Mouse (Mus musculus): ENCODE data around the gene B3gnt9. TPM values are rescaled to one million over a fixed set of nuclear protein-coding genes. Genes with fewer than 3 reads are reported as not detected.

Gene B3gnt9
- polyA plus RNA-seq (2015; fragmentation: Nextera tagmentation; extraction: Ambion mirVana): 12.7 and 13.1 TPM in 2 replicates

DNA sequence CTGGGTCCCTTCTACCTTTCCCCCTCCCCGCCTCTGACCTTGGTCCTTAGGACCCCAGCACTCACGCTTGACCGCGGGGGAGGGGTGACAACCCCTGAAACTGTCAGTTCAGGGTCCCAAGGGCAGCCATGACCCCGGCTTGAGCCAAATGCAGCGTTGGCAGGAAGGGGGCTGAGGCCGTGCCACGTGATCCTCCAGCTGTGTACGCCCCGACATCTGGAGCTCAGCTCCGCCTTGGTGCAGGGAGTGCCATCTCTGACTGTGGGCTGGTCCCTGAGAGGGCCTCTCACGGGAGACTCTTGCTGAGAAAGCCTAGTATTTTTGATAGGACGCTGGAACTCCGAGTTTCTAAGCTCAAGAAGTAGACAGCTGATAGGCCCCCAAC is at the start of gene B3gnt9:
Gene B3gnt9, minus strand, starts transcription at position 188 of the 385 bp plus-strand sequence.
- Histone ChIP-seq H3K36me3 (ENCODE audit: control insufficient read depth, insufficient read depth) (peaks cover 25% of the 10 kb centered on the region), H3K27me3 (ENCODE audit: control insufficient read depth, insufficient read depth, low read length) (peaks cover 17% of the 10 kb centered on the region), H3K9me3 (replicated peaks; ENCODE audit: control insufficient read depth, low read length) (no peaks in the 10 kb centered on the region), H3K4me1 (ENCODE audit: control insufficient read depth, insufficient read depth, low read length) (peaks cover 31% of the 10 kb centered on the region), H3K4me3 (ENCODE audit: low read length) (peak within 1 kb of the TSS; percentile 83), H3K4me2 (ENCODE audit: low read depth, low read length) (peak within 1 kb of the TSS; percentile 99), H3K9ac (ENCODE audit: low read length) (peak within 1 kb of the TSS; percentile 87), H3K27ac (ENCODE audit: low read length) (peak within 1 kb of the TSS; percentile 83)
- peak; percentile 68 for ATAC-seq (replicated peaks; ENCODE audit: extremely low read depth, insufficient read depth, low FRiP score)
- 2% methylated on average over 14 of the region's 14 CpGs for WGBS

DNA sequence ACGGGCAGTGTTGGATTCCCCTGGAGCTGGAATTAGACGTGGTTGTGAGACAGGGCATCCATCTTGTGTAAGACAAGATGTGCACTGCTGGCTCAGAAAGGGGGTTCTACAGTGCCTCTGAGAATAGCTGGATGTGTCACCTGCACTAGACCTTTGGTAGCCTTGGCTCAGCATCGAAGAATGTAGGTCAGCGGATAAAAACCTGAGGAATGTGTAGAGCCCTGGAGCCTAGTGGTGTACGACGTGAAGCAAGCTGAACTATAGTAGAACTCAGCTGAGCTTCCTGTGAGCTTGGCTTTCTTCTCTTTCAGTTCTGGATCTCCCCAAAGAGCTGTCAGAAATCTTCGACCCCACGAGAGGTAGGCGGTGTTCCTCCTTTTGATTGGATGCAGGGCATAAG is 48.9 kb upstream of the B3gnt9 start:
- H3K4me1 ChIP-seq (ENCODE audit: control insufficient read depth, insufficient read depth, low read length): peaks cover 34% of the 10 kb centered on the region
- ATAC-seq (replicated peaks; ENCODE audit: extremely low read depth, insufficient read depth, low FRiP score): no peak
- H3K4me3 ChIP-seq (ENCODE audit: low read length): no peak overlapping the region
- H3K27ac ChIP-seq (ENCODE audit: low read length): peak overlapping the region; percentile 56
- H3K4me2 ChIP-seq (ENCODE audit: low read depth, low read length): no peak overlapping the region
- H3K36me3 ChIP-seq (ENCODE audit: control insufficient read depth, insufficient read depth): peaks cover 43% of the 10 kb centered on the region
- no peaks in the 10 kb centered on the region for H3K27me3 ChIP-seq (ENCODE audit: control insufficient read depth, insufficient read depth, low read length)
- WGBS: 57% methylated on average over 9 of the region's 9 CpGs
- no peaks in the 10 kb centered on the region for H3K9me3 ChIP-seq (replicated peaks; ENCODE audit: control insufficient read depth, low read length)
- H3K9ac ChIP-seq (ENCODE audit: low read length): no peak overlapping the region

DNA sequence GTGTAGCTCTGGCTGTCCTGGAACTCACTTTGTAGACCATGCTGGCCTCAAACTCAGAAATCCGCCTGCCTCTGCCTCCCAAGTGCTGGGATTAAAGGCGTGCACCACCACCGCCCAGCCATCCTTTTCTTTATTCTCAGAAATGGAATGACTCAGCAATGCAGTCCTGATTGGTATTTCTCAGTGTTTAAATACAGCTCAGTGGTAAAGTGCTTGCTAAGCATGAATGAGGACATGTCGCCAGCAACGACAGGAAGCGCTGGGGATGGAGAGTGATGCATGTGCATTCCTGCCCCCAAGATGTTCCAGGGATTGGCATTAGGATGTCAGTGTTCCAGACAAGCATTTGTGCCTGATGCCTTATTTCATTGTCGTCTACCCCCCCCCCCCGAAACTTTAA is 48.4 kb upstream of the B3gnt9 start:
- Histone ChIP-seq H3K4me3 (ENCODE audit: low read length) (no peak overlapping the region), H3K4me1 (ENCODE audit: control insufficient read depth, insufficient read depth, low read length) (peaks cover 39% of the 10 kb centered on the region), H3K27ac (ENCODE audit: low read length) (no peak overlapping the region), H3K27me3 (ENCODE audit: control insufficient read depth, insufficient read depth, low read length) (no peaks in the 10 kb centered on the region), H3K36me3 (ENCODE audit: control insufficient read depth, insufficient read depth) (peaks cover 40% of the 10 kb centered on the region), H3K4me2 (ENCODE audit: low read depth, low read length) (no peak overlapping the region), H3K9ac (ENCODE audit: low read length) (no peak overlapping the region), H3K9me3 (replicated peaks; ENCODE audit: control insufficient read depth, low read length) (no peaks in the 10 kb centered on the region)
- no peak for ATAC-seq (replicated peaks; ENCODE audit: extremely low read depth, insufficient read depth, low FRiP score)
- WGBS: 75% methylated on average over 8 of the region's 8 CpGs

DNA sequence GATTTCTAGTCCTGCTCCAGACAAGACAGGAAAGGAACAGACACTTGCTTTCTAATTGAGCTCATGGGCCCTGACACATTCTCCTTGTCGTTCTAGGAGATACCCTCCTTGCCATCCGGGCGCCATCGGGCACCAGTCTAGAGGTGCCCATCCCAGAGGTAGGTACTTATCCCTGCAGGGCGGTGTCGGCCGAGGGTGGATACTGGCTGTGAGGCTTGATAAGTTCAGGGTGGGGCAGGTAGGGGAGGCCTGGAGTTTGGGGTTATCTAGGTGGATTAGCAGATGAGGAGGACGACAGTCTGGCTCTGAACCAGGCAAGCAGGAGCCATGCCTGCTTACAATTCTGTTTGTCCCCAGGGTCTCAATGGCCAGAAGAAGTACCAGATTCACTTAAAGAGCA is 45.0 kb upstream of the B3gnt9 start:
- peaks cover 37% of the 10 kb centered on the region for H3K36me3 ChIP-seq (ENCODE audit: control insufficient read depth, insufficient read depth)
- ATAC-seq (replicated peaks; ENCODE audit: extremely low read depth, insufficient read depth, low FRiP score): no peak

DNA sequence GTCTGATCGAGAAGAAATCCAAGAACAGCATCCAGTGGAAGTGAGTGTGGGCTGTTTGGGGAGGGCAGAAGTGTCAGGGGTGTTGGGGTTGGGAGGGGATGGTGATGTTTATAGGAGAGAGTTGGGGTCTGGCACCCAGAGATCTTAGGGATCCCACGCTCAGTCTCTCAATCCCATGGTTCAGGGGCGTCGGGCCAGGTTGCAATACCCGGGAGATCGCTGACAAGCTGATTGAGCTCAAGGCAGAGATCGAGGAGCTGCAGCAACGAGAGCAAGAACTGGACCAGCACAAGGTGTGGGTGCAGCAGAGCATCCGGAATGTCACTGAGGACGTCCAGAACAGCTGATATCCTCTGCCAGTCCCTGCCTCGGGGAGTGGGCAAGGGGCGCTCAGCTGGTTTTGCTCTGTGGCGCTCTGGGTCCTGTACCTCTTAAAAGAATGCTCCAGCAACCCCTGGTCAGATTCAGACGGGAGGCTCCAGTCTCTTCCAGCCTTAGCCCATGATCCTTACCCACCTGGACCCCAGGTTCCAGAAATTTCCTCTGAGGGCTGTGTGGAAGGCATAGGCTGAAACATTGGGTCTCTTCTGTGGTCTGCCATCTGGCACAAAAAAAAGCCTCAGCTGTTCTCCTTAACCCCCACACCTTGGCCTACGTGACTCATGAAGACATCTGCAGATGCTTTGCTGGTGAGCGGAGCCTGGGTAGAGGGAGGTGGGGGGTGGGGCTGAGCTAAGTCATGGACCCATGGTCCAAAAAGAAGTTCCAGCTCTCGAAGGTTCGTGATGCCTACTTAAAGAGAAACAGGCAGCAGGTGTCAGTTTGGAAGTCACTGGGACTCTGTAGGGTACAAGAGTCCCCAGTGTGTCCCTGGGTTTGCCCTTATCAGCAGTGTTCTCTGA is 43.6 kb upstream of the B3gnt9 start:
- Histone ChIP-seq H3K27ac (ENCODE audit: low read length) (peak overlapping the region; percentile 79; the same call in 1 of the 2 replicates), H3K4me2 (ENCODE audit: low read depth, low read length) (peak overlapping the region; percentile 98), H3K9me3 (replicated peaks; ENCODE audit: control insufficient read depth, low read length) (no peaks in the 10 kb centered on the region), H3K36me3 (ENCODE audit: control insufficient read depth, insufficient read depth) (peaks cover 34% of the 10 kb centered on the region), H3K27me3 (ENCODE audit: control insufficient read depth, insufficient read depth, low read length) (no peaks in the 10 kb centered on the region), H3K9ac (ENCODE audit: low read length) (peak overlapping the region; percentile 92), H3K4me1 (ENCODE audit: control insufficient read depth, insufficient read depth, low read length) (peaks cover 21% of the 10 kb centered on the region), H3K4me3 (ENCODE audit: low read length) (peak overlapping the region; percentile 89)
- ATAC-seq (replicated peaks; ENCODE audit: extremely low read depth, insufficient read depth, low FRiP score): no peak
- WGBS: 45% methylated on average over 18 of the region's 18 CpGs

More for the DNA sequence above, 45.0 kb upstream of the B3gnt9 start:
- no peak overlapping the region for H3K4me2 ChIP-seq (ENCODE audit: low read depth, low read length)
- peaks cover 34% of the 10 kb centered on the region for H3K4me1 ChIP-seq (ENCODE audit: control insufficient read depth, insufficient read depth, low read length)
- 87% methylated on average over 8 of the region's 8 CpGs for whole genome bisulfite sequencing
- H3K27ac ChIP-seq (ENCODE audit: low read length): no peak overlapping the region
- H3K9ac ChIP-seq (ENCODE audit: low read length): no peak overlapping the region
- H3K4me3 ChIP-seq (ENCODE audit: low read length): no peak overlapping the region
- H3K9me3 ChIP-seq (replicated peaks; ENCODE audit: control insufficient read depth, low read length): no peaks in the 10 kb centered on the region
- H3K27me3 ChIP-seq (ENCODE audit: control insufficient read depth, insufficient read depth, low read length): no peaks in the 10 kb centered on the region

DNA sequence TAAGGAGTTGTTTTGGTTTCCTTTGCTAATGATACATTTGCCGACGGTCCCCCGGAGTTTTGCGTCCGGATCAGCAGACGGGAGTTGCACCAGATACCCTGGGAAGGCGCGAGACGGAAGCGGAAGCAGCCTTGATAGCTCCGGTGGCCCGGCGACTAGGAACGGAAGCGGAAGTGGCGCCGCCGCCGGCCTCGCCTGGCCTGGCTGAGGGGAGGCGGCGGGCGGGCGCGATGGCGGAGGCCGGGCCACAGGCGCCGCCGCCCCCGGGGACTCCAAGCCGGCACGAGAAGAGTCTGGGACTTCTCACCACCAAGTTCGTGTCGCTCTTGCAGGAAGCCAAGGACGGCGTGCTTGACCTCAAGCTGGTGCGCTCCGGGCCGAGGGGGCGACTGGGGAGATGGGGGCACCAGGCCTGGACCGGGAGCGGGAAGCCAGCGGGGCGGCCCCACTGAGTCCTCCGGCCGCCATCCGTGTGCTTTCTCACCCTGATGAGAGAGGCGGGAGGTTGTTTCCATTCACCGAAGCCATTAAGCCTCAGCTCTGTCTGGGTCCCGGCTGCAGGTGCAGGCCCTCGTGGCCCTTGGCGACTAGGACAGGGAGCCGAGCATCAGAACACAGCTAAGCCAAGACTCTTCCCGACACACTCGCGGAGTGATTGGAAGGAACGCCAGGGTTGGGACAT is 42.7 kb upstream of the B3gnt9 start, which contains the start of gene E2f4:
Gene E2f4, plus strand, starts transcription at position 153 of the 682 bp plus-strand sequence.
- Histone ChIP-seq H3K4me2 (ENCODE audit: low read depth, low read length) (peak within 1 kb of the TSS; percentile 98), H3K9me3 (replicated peaks; ENCODE audit: control insufficient read depth, low read length) (no peaks in the 10 kb centered on the region), H3K9ac (ENCODE audit: low read length) (peak within 1 kb of the TSS; percentile 92), H3K4me1 (ENCODE audit: control insufficient read depth, insufficient read depth, low read length) (peaks cover 19% of the 10 kb centered on the region), H3K4me3 (ENCODE audit: low read length) (peak within 1 kb of the TSS; percentile 89), H3K27ac (ENCODE audit: low read length) (peak within 1 kb of the TSS; percentile 79), H3K27me3 (ENCODE audit: control insufficient read depth, insufficient read depth, low read length) (no peaks in the 10 kb centered on the region), H3K36me3 (ENCODE audit: control insufficient read depth, insufficient read depth) (peaks cover 30% of the 10 kb centered on the region)
- under 1% methylated on average over 58 of the region's 58 CpGs for WGBS
- ATAC-seq (replicated peaks; ENCODE audit: extremely low read depth, insufficient read depth, low FRiP score): peak; percentile 87

DNA sequence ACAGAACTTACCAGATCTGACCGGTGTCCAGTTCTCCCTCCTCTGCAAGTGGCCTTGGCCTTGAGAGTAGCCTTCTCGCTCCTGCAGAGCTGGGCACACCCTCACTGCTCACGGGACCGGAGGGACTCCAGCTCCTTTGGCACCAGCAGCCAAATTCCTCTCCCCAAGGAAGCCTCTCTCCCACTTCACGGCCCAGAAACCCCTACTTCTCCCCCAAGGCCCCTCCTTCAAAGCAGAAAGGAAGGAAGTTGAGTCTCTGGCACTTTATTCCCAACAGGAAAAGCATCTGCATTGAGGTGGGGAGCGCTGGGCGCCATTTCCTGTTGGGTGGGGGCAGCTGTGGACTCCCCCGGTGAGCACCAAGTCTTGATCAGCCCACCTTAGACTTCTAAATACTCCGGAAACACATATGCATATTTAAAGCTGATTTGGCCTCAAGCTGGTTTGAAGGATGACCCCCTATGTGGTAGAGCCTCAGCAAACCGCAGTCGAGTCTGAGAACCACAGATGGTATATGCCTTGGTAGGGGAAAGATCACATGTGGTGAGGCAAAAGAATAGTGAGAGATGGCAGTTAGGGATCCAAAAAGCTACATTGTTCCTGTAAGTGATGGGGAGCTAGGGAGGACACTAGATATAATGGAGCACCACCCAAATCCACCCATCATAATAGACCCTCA is 41.1 kb upstream of the B3gnt9 start, which contains the start of gene Exoc3l:
Gene Exoc3l, minus strand, starts transcription at position 207 of the 679 bp plus-strand sequence.
- Histone ChIP-seq H3K9me3 (replicated peaks; ENCODE audit: control insufficient read depth, low read length) (no peaks in the 10 kb centered on the region), H3K36me3 (ENCODE audit: control insufficient read depth, insufficient read depth) (peaks cover 17% of the 10 kb centered on the region), H3K9ac (ENCODE audit: low read length) (peak within 1 kb of the TSS; percentile 92), H3K27me3 (ENCODE audit: control insufficient read depth, insufficient read depth, low read length) (no peaks in the 10 kb centered on the region), H3K27ac (ENCODE audit: low read length) (peak within 1 kb of the TSS; percentile 79), H3K4me3 (ENCODE audit: low read length) (peak within 1 kb of the TSS; percentile 89), H3K4me2 (ENCODE audit: low read depth, low read length) (peak within 1 kb of the TSS; percentile 98), H3K4me1 (ENCODE audit: control insufficient read depth, insufficient read depth, low read length) (peaks cover 19% of the 10 kb centered on the region)
- ATAC-seq (replicated peaks; ENCODE audit: extremely low read depth, insufficient read depth, low FRiP score): no peak
- 38% methylated on average over 11 of the region's 11 CpGs for WGBS

DNA sequence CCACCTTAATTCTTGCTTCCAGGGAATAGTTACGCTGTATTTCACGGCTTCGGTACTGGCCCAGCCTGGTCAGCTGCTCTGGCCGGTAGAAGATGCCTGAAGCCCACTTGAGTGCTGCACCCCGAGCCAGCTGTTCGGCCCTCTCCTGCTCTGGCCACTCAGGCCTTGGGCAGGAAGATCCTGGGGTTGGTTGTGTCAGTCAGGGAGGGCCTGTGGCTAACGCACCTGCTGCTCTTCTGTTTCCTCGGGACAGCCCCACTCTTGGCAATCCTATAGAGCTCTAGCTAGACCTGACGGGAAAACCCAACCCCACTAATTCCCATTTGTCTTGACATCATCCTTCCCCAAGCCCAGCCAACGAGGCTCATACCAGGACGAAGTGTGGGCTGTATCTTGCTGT is 40.3 kb upstream of the B3gnt9 start:
- 57% methylated on average over 11 of the region's 11 CpGs for WGBS
- Histone ChIP-seq H3K27ac (ENCODE audit: low read length) (peak overlapping the region; percentile 56), H3K4me1 (ENCODE audit: control insufficient read depth, insufficient read depth, low read length) (peaks cover 24% of the 10 kb centered on the region), H3K4me3 (ENCODE audit: low read length) (peak overlapping the region; percentile 37), H3K4me2 (ENCODE audit: low read depth, low read length) (peak overlapping the region; percentile 52), H3K9me3 (replicated peaks; ENCODE audit: control insufficient read depth, low read length) (no peaks in the 10 kb centered on the region), H3K27me3 (ENCODE audit: control insufficient read depth, insufficient read depth, low read length) (peaks cover 6% of the 10 kb centered on the region; the same call in 1 of the 2 replicates), H3K36me3 (ENCODE audit: control insufficient read depth, insufficient read depth) (peaks cover 9% of the 10 kb centered on the region), H3K9ac (ENCODE audit: low read length) (peak overlapping the region; percentile 31)
- ATAC-seq (replicated peaks; ENCODE audit: extremely low read depth, insufficient read depth, low FRiP score): no peak

All from heart, embryonic 16.5 days (tissue).